Comparison of ENCODE assay signal across 11 mouse cellular contexts in the genomic region with DNA sequence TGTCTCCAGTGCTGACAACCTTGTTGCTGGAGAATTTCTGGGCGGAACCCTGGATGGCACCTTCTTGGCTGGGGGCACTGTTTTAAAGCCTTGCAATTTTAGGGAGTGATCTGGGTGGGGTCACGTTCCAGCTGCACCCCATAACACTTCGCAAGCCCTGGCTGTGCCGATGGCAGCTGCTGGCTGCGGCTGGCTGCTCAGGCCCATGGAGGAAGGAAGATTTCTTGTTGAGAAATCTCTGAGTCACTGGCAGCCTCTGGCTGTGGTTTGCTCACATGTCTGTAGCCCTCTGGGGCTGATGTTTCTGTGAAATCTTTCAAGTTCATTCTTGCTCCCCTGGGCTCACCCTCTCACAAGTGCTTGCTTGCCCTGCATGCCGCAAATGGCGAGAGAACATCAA. TPM values are rescaled to one million over a fixed set of nuclear protein-coding genes. Genes with fewer than 3 reads are reported as not detected.
A peak's percentile ranks its signal among the peaks of the same experiment; 100 is the strongest.
DNase-seq lines count a peak whose midpoint lies in the region; ATAC-seq lines count a peak whose summit lies in the region.
"Had no signal": no experiment of that assay in that cellular context is flagged by ENCODE, and none has a peak within 500 bp of the region (broad histone marks: within the 10 kb centered on the region; RNA-seq: fewer than 3 reads in every experiment).

No protein-coding gene starts in this region.

- no peak overlapping the region for H3K27ac ChIP-seq in liver, embryonic 11.5 days (ENCODE audit: low read depth, low read length)
- H3K27ac ChIP-seq in embryonic facial prominence, embryonic 15.5 days (replicated peaks): peak overlapping the region; percentile 48; the same call in 1 of the 2 replicates
- no peak overlapping the region for H3K27ac ChIP-seq in kidney, embryonic 16.5 days (ENCODE audit: low read length)
- H3K27ac ChIP-seq: midbrain, embryonic 10.5 days had no signal

- H3K4me3 ChIP-seq in liver, embryonic 11.5 days (ENCODE audit: low read depth, low read length): no peak overlapping the region
- no peak overlapping the region for H3K4me3 ChIP-seq in embryonic facial prominence, embryonic 15.5 days (replicated peaks)
- no peak overlapping the region for H3K4me3 ChIP-seq in kidney, embryonic 16.5 days (ENCODE audit: low read length)
- H3K4me3 ChIP-seq: midbrain, embryonic 10.5 days had no signal

- H3K27me3 ChIP-seq in liver, embryonic 11.5 days (replicated peaks; ENCODE audit: control insufficient read depth, insufficient read depth, low read length): peaks cover 3% of the 10 kb centered on the region; the same call in 1 of the 2 replicates
- H3K27me3 ChIP-seq in embryonic facial prominence, embryonic 15.5 days: peaks cover 4% of the 10 kb centered on the region; the same call in 1 of the 2 replicates
- no peaks in the 10 kb centered on the region for H3K27me3 ChIP-seq in kidney, embryonic 16.5 days (ENCODE audit: insufficient read depth, low read length)

- 54% methylated on average over 7 of the region's 7 CpGs for WGBS in liver, embryonic 11.5 days
- 48% methylated on average over 7 of the region's 7 CpGs for WGBS in embryonic facial prominence, embryonic 15.5 days
- 59% methylated on average over 7 of the region's 7 CpGs for WGBS in kidney, embryonic 16.5 days

- no peaks in the 10 kb centered on the region for H3K9me3 ChIP-seq in liver, embryonic 11.5 days (ENCODE audit: control insufficient read depth, low read length)
- no peaks in the 10 kb centered on the region for H3K9me3 ChIP-seq in embryonic facial prominence, embryonic 15.5 days (replicated peaks)
- no peaks in the 10 kb centered on the region for H3K9me3 ChIP-seq in kidney, embryonic 16.5 days (ENCODE audit: low read length)
- H3K9me3 ChIP-seq: midbrain, embryonic 10.5 days had no signal

- H3K4me2 ChIP-seq in liver, embryonic 11.5 days: no peak overlapping the region
- peak overlapping the region; percentile 12; the same call in 1 of the 2 replicates for H3K4me2 ChIP-seq in embryonic facial prominence, embryonic 15.5 days (replicated peaks)
- H3K4me2 ChIP-seq in kidney, embryonic 16.5 days (replicated peaks; ENCODE audit: low read depth, low read length): no peak overlapping the region

- no peak for ATAC-seq in liver, embryonic 11.5 days (replicated peaks; ENCODE audit: low FRiP score)
- ATAC-seq in embryonic facial prominence, embryonic 15.5 days (ENCODE audit: insufficient number of reproducible peaks, low FRiP score, low TSS enrichment, low read depth): 0 out of 2 replicates have a peak, but pooled peaks have one; percentile 29
- peak; percentile 66 for ATAC-seq in neutrophil, adult 5-6 weeks (ENCODE audit: extremely low read depth, insufficient number of reproducible peaks, low FRiP score, poor library complexity, severe bottlenecking)
- no peak for ATAC-seq in kidney, embryonic 16.5 days (ENCODE audit: low FRiP score, low TSS enrichment)

- no peaks in the 10 kb centered on the region for H3K4me1 ChIP-seq in liver, embryonic 11.5 days (replicated peaks; ENCODE audit: control insufficient read depth, insufficient read depth, low read length)
- H3K4me1 ChIP-seq in embryonic facial prominence, embryonic 15.5 days: peaks cover 13% of the 10 kb centered on the region
- no peaks in the 10 kb centered on the region for H3K4me1 ChIP-seq in kidney, embryonic 16.5 days (ENCODE audit: insufficient read depth, low read length)

- H3K9ac ChIP-seq in liver, embryonic 11.5 days (ENCODE audit: low read depth, low read length): no peak overlapping the region
- no peak overlapping the region for H3K9ac ChIP-seq in embryonic facial prominence, embryonic 15.5 days
- no peak overlapping the region for H3K9ac ChIP-seq in kidney, embryonic 16.5 days (replicated peaks; ENCODE audit: low read length)

- DNase-seq in liver: peak; percentile 9
- no peak for DNase-seq in liver, embryonic 11.5 days (ENCODE audit: low spot score)
- peak; percentile 13 to 25 for DNase-seq in adrenal gland, adult 18-20 months (ENCODE audit: low spot score in 2 of 2)
- no peak for DNase-seq in left cerebral cortex, adult 18-20 months (ENCODE audit: low spot score in 2 of 2)
- DNase-seq in cerebellum, postnatal 10 days: no peak
- DNase-seq: gastrocnemius, postnatal 14 days; kidney, postnatal 25 days had no signal

- no peaks in the 10 kb centered on the region for H3K36me3 ChIP-seq in liver, embryonic 11.5 days (ENCODE audit: control insufficient read depth, insufficient read depth, low read length)
- no peaks in the 10 kb centered on the region for H3K36me3 ChIP-seq in embryonic facial prominence, embryonic 15.5 days
- H3K36me3 ChIP-seq in kidney, embryonic 16.5 days (ENCODE audit: insufficient read depth, low read length): no peaks in the 10 kb centered on the region
- H3K36me3 ChIP-seq: midbrain, embryonic 10.5 days had no signal

RNA-seq across cellular contexts. Expression of a gene that starts 47.9 kb away (rescaled TPM):
- 0.19 and 0.65 TPM in 2 replicates for polyA plus RNA-seq in liver, embryonic 11.5 days (2014; fragmentation: Nextera tagmentation; extraction: Ambion mirVana)
- under 1 TPM; 0.50 to 0.54 TPM for total RNA-seq in adrenal gland, adult 18-20 months (2021)
- polyA plus RNA-seq in embryonic facial prominence, embryonic 15.5 days (2015; fragmentation: Nextera tagmentation; extraction: Ambion mirVana): 6.2 and 8.5 TPM in 2 replicates
- not detected in 2 replicates for total RNA-seq in neutrophil, adult 5-6 weeks (2017)
- 1 to 10 TPM; 4.7 to 6.7 TPM for total RNA-seq in left cerebral cortex, adult 18-20 months (2021)
- not detected in 2 replicates for polyA plus RNA-seq in kidney, embryonic 16.5 days (2015; fragmentation: Nextera tagmentation; extraction: Ambion mirVana)

Comparison
In these comparisons a context has a peak if more than half of its experiments do, and no peak if none do; other contexts are left out.
1. DNase-seq: peak in liver (single experiment) and adrenal gland, adult 18-20 months (2 of 2); none in liver, embryonic 11.5 days (single experiment), left cerebral cortex, adult 18-20 months (0 of 2) and cerebellum, postnatal 10 days (0 of 2).
2. ATAC-seq: peak in embryonic facial prominence, embryonic 15.5 days (single experiment) and neutrophil, adult 5-6 weeks (single experiment); none in liver, embryonic 11.5 days (single experiment) and kidney, embryonic 16.5 days (single experiment).